Mouse (Mus musculus) midbrain, embryonic 16.5 days (tissue): ENCODE data around the gene Dclk1. TPM values are rescaled to one million over a fixed set of nuclear protein-coding genes. Genes with fewer than 3 reads are reported as not detected.

Experiments
- ATAC-seq: fragments of 200-750 bp; cut with Nextera tagmentation; 2 replicates; pipeline ENCODE4 v1.8.0; 2017; ENCODE audit warnings: moderate TSS enrichment
- H3K27ac ChIP-seq: fragments of 300-500 bp; sonication (generic); 2 replicates; pipeline ENCODE4 v1.5.1; 2014; ENCODE audit warnings: mild to moderate bottlenecking, low read length, mixed read lengths
- H3K27me3 ChIP-seq: fragments of 300-500 bp; sonication (generic); 2 replicates; pipeline ENCODE4 v1.6.1; 2014; ENCODE audit warnings: low read depth, low read length, mixed read lengths; ENCODE audit not compliant: control insufficient read depth, insufficient read depth
- H3K36me3 ChIP-seq: fragments of 300-500 bp; sonication (generic); 2 replicates; pipeline ENCODE4 v1.6.1; 2014; ENCODE audit warnings: mild to moderate bottlenecking, low read length, moderate library complexity, mixed read lengths; ENCODE audit not compliant: control insufficient read depth, insufficient read depth
- H3K4me1 ChIP-seq: fragments of 300-500 bp; sonication (generic); 2 replicates; pipeline ENCODE4 v1.6.1; 2014; ENCODE audit warnings: mild to moderate bottlenecking, low read length, mixed read lengths; ENCODE audit not compliant: control insufficient read depth, insufficient read depth
- H3K4me2 ChIP-seq: fragments of 300-500 bp; sonication (generic); 2 replicates; pipeline ENCODE4 v1.6.1; 2014; ENCODE audit warnings: mild to moderate bottlenecking, low read length, mixed read lengths
- H3K4me3 ChIP-seq: fragments of 300-500 bp; sonication (generic); 2 replicates; pipeline ENCODE4 v1.5.1; 2014; ENCODE audit warnings: low read depth, mild to moderate bottlenecking, low read length, moderate library complexity, mixed read lengths
- H3K9ac ChIP-seq: fragments of 300-500 bp; sonication (generic); 2 replicates; pipeline ENCODE4 v1.6.1; 2014; ENCODE audit warnings: low read depth, low read length, mixed read lengths
- H3K9me3 ChIP-seq: fragments of 300-500 bp; sonication (generic); replicated peaks from 2 replicates; pipeline ENCODE4 v1.6.1; 2014; ENCODE audit warnings: mild to moderate bottlenecking, low read length, mixed read lengths; ENCODE audit not compliant: control insufficient read depth, poor library complexity, severe bottlenecking
- WGBS: fragments of 180-500 bp; shearing (Covaris S2); extraction: QIAGEN DNeasy Blood & Tissue Kit; methylation state at CpG from one replicate; pipeline ENCODE4 v1.1.7; 2014; 5-methylcytosine and 5-hydroxymethylcytosine counted together
- polyA plus RNA-seq: library from polyadenylated mRNA; unstranded; fragments of >200 nt; fragmentation: Nextera tagmentation; extraction: Ambion mirVana; gene quantifications from 2 replicates; pipeline ENCODE4 v1.2.1, GENCODE M21; 2015

Gene Dclk1
- polyA plus RNA-seq, 1 experiment from 2014 or later: 293 TPM

- no peak for ATAC-seq
- no peak overlapping the region for H3K27ac ChIP-seq
- H3K4me2 ChIP-seq: no peak overlapping the region
- H3K9ac ChIP-seq: no peak overlapping the region
- no peak overlapping the region for H3K4me3 ChIP-seq
- H3K36me3 ChIP-seq: no peaks in the 10 kb centered on the region
- no peaks in the 10 kb centered on the region for H3K9me3 ChIP-seq
- 70% methylated on average over 4 of the region's 4 CpGs for WGBS
- H3K27me3 ChIP-seq: no peaks in the 10 kb centered on the region
- H3K4me1 ChIP-seq: no peaks in the 10 kb centered on the region
These were observed 308.8 kb downstream of the Dclk1 start for GRCm38 (mm10) chr3:55550962-55551361.

GRCm38 (mm10) chr3:55551912-55552311, 309.7 kb downstream of the Dclk1 start:
- Histone ChIP-seq H3K4me1 (no peaks in the 10 kb centered on the region), H3K27ac (no peak overlapping the region), H3K4me3 (no peak overlapping the region), H3K9me3 (no peaks in the 10 kb centered on the region), H3K4me2 (no peak overlapping the region), H3K27me3 (no peaks in the 10 kb centered on the region), H3K9ac (no peak overlapping the region), H3K36me3 (no peaks in the 10 kb centered on the region)
- ATAC-seq: no peak
- 78% methylated on average over 4 of the region's 4 CpGs for WGBS

GRCm38 (mm10) chr3:55553031-55553430, 310.9 kb downstream of the Dclk1 start:
- Histone ChIP-seq H3K4me2 (no peak overlapping the region), H3K36me3 (no peaks in the 10 kb centered on the region), H3K9ac (no peak overlapping the region), H3K9me3 (no peaks in the 10 kb centered on the region), H3K4me1 (no peaks in the 10 kb centered on the region), H3K4me3 (no peak overlapping the region), H3K27me3 (no peaks in the 10 kb centered on the region), H3K27ac (no peak overlapping the region)
- 95% methylated on average over 9 of the region's 9 CpGs for WGBS
- ATAC-seq: no peak

GRCm38 (mm10) chr3:55555848-55556247, 313.7 kb downstream of the Dclk1 start:
- H3K4me2 ChIP-seq: no peak overlapping the region
- no peak overlapping the region for H3K9ac ChIP-seq
- no peak for ATAC-seq
- H3K27me3 ChIP-seq: no peaks in the 10 kb centered on the region
- WGBS: 62% methylated on average over 6 of the region's 6 CpGs
- H3K4me3 ChIP-seq: no peak overlapping the region
- no peak overlapping the region for H3K27ac ChIP-seq
- no peaks in the 10 kb centered on the region for H3K9me3 ChIP-seq
- H3K36me3 ChIP-seq: no peaks in the 10 kb centered on the region
- no peaks in the 10 kb centered on the region for H3K4me1 ChIP-seq

GRCm38 (mm10) chr3:55558570-55558969, 316.4 kb downstream of the Dclk1 start:
- no peak for ATAC-seq
- H3K4me1 ChIP-seq: no peaks in the 10 kb centered on the region
- H3K9me3 ChIP-seq: no peaks in the 10 kb centered on the region
- H3K27ac ChIP-seq: no peak overlapping the region
- no peaks in the 10 kb centered on the region for H3K27me3 ChIP-seq
- WGBS: 87% methylated on average over 1 of the region's 1 CpGs
- no peak overlapping the region for H3K4me2 ChIP-seq
- H3K9ac ChIP-seq: no peak overlapping the region
- H3K4me3 ChIP-seq: no peak overlapping the region
- H3K36me3 ChIP-seq: no peaks in the 10 kb centered on the region

GRCm38 (mm10) chr3:55567476-55567875, 325.3 kb downstream of the Dclk1 start:
- Histone ChIP-seq H3K9ac (no peak overlapping the region), H3K4me2 (no peak overlapping the region), H3K36me3 (no peaks in the 10 kb centered on the region), H3K4me1 (peaks cover 12% of the 10 kb centered on the region), H3K27me3 (no peaks in the 10 kb centered on the region), H3K27ac (no peak overlapping the region), H3K9me3 (no peaks in the 10 kb centered on the region), H3K4me3 (no peak overlapping the region)
- WGBS: 97% methylated on average over 3 of the region's 3 CpGs
- no peak for ATAC-seq

GRCm38 (mm10) chr3:55569539-55569938, 327.4 kb downstream of the Dclk1 start:
- Histone ChIP-seq H3K9me3 (no peaks in the 10 kb centered on the region), H3K9ac (no peak overlapping the region), H3K4me3 (no peak overlapping the region), H3K27ac (no peak overlapping the region), H3K36me3 (no peaks in the 10 kb centered on the region), H3K4me2 (no peak overlapping the region), H3K27me3 (no peaks in the 10 kb centered on the region), H3K4me1 (peaks cover 12% of the 10 kb centered on the region)
- ATAC-seq: no peak
- WGBS: 63% methylated on average over 10 of the region's 10 CpGs

- Histone ChIP-seq H3K4me3 (no peak overlapping the region), H3K36me3 (no peaks in the 10 kb centered on the region), H3K4me1 (peaks cover 12% of the 10 kb centered on the region), H3K27me3 (no peaks in the 10 kb centered on the region), H3K4me2 (no peak overlapping the region), H3K27ac (no peak overlapping the region), H3K9me3 (no peaks in the 10 kb centered on the region), H3K9ac (no peak overlapping the region)
- ATAC-seq: no peak
- 90% methylated on average over 3 of the region's 3 CpGs for WGBS
These were observed 328.9 kb downstream of the Dclk1 start for GRCm38 (mm10) chr3:55571034-55571433.

- peak; percentile 71; the same call in 1 of the 2 replicates for ATAC-seq
- peak overlapping the region; percentile 4; the same call in 1 of the 2 replicates for H3K9ac ChIP-seq
- 0 out of 2 replicates have a peak overlapping the region, but pooled peaks have one; percentile 12 for H3K4me2 ChIP-seq
- peaks cover 12% of the 10 kb centered on the region for H3K4me1 ChIP-seq
- peak overlapping the region; percentile 47 for H3K27ac ChIP-seq
- no peaks in the 10 kb centered on the region for H3K9me3 ChIP-seq
- no peaks in the 10 kb centered on the region for H3K36me3 ChIP-seq
- no peak overlapping the region for H3K4me3 ChIP-seq
- H3K27me3 ChIP-seq: no peaks in the 10 kb centered on the region
- 22% methylated on average over 11 of the region's 11 CpGs for WGBS
These were observed 329.6 kb downstream of the Dclk1 start for GRCm38 (mm10) chr3:55571552-55572296.
